Mouse (Mus musculus): Measurements from ENCODE around the gene Vasp. TPM values are rescaled to one million over a fixed set of nuclear protein-coding genes. Genes with fewer than 3 reads are reported as not detected.

Gene Vasp
- polyA plus RNA-seq (2016; fragmentation: Nextera tagmentation; extraction: Ambion mirVana), result 42.4 and 43.0 TPM in 2 replicates

DNA sequence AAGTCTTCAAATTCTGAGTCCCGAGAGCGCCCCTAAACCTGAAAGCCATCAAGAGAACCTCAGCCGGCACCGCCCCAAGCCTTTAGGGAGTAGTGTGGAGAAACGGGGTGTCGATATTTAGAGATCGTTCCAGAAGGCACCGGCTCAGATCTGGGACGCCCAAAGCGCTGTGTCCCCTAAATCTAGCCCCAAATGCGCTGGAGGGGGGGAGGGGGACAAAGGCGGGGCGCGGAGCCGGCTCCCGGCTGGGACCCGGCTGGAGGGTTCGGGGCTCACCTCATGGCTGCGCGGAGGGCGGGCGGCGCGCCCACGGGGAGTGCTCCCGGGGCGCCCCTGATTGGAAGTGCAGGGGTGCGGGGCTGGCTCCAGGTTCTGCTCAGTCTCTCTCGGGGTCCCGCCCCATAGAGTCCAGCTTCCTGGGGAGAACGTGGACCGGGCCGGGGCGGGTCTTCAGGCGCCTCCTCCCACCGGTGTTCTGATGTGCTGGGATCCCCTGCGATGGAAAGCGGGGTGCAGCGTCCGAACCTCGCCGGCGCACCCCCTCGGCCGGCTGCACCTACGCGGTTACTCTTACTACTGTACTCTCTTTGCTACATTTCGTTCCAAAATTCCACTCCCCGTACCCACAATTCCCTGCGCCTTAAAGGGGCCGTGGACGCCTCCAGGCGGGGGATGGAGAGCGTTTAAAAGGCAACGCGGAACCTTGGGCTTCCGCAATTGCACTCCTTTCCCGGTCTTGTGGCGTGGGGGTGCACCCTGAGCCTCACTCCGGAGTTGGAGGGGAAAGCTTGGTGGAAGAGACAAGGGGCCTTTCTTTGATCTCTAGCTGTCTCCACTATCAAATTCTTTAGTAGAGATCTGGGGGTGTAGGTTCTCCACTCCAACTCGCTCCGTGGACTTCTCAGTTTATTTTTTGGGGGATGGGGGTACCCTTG, at the start of gene Vasp:
TSS of gene Vasp (minus strand) at position 580 of the 935 bp plus-strand sequence.
- Histone ChIP-seq H3K27ac (peak within 1 kb of the TSS; percentile 87), H3K4me1 (peaks cover 28% of the 10 kb centered on the region), H3K9ac (peak within 1 kb of the TSS; percentile 88), H3K9me3 (no peaks in the 10 kb centered on the region), H3K27me3 (0 out of 2 replicates have a peak, but pooled peaks cover 3% of the 10 kb centered on the region), H3K36me3 (replicated peaks) (no peaks in the 10 kb centered on the region), H3K4me2 (peak within 1 kb of the TSS; percentile 95), H3K4me3 (replicated peaks) (peak within 1 kb of the TSS; percentile 99)
- WGBS, result under 1% methylated on average over 60 of the region's 62 CpGs
- peak; percentile 70 for ATAC-seq (ENCODE audit: low FRiP score)

GRCm38 (mm10) chr7:19320637-19321036, 49.0 kb upstream of the Vasp start:
- ATAC-seq (ENCODE audit: low FRiP score), result no peak
- Histone ChIP-seq H3K4me3 (replicated peaks) (no peak overlapping the region), H3K9me3 (no peaks in the 10 kb centered on the region), H3K36me3 (replicated peaks) (no peaks in the 10 kb centered on the region), H3K4me1 (peaks cover 20% of the 10 kb centered on the region), H3K27ac (0 out of 2 replicates have a peak overlapping the region, but pooled peaks have one; percentile 14), H3K27me3 (peaks cover 29% of the 10 kb centered on the region), H3K4me2 (peak overlapping the region; percentile 80), H3K9ac (no peak overlapping the region)
- WGBS, result 41% methylated on average over 7 of the region's 7 CpGs

DNA sequence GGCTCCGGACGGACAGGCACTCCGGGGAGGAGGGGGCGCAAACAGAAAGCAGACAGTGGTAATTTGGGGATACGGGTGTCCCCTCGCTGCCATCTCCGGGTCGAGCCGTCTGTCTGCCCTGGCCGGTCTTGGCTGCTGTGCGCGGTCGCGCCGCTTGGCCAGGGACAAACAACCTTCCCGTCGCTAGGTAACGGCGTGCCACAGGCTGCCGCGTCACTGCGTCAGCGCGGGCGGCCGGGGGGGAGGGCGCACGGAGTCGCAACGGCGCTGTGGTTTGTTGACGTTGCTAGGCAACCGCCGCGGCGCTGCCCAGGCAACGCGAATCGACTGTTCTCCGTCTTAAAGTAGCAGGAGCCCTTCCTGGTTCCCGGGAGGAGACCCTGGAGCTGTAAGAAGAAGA, 48.3 kb upstream of the Vasp start:
- Histone ChIP-seq H3K27ac (0 out of 2 replicates have a peak overlapping the region, but pooled peaks have one; percentile 14), H3K4me3 (replicated peaks) (peak overlapping the region; percentile 50), H3K27me3 (peaks cover 33% of the 10 kb centered on the region), H3K9me3 (no peaks in the 10 kb centered on the region), H3K4me2 (peak overlapping the region; percentile 80), H3K9ac (peak overlapping the region; percentile 56), H3K36me3 (replicated peaks) (no peaks in the 10 kb centered on the region), H3K4me1 (peaks cover 19% of the 10 kb centered on the region)
- peak; percentile 96 for ATAC-seq (ENCODE audit: low FRiP score)
- WGBS, result under 1% methylated on average over 41 of the region's 41 CpGs

DNA sequence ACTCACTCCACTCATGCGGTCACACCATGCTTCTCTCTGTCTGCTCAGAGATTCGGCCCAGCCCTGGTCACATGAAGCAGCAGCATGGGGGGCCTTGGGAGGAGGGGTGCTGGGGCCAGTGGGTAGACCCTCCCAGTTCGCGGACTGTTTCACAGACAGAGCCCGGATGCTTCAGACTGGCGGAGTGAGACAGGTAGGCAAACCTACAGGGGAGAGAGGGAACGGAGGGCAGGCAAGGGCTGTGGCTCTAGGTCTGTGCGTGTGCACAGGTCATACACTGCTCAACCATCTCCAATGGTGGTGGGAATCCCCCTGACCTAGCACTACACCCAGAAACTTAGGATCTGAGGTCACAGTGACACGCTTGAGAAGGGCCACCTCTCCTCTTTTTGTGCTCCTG, 47.8 kb upstream of the Vasp start:
- WGBS, result 22% methylated on average over 9 of the region's 9 CpGs
- Histone ChIP-seq H3K36me3 (replicated peaks) (no peaks in the 10 kb centered on the region), H3K4me3 (replicated peaks) (peak overlapping the region; percentile 50), H3K4me2 (peak overlapping the region; percentile 80), H3K27me3 (peaks cover 38% of the 10 kb centered on the region), H3K9me3 (no peaks in the 10 kb centered on the region), H3K9ac (peak overlapping the region; percentile 56), H3K27ac (no peak overlapping the region), H3K4me1 (peaks cover 19% of the 10 kb centered on the region)
- ATAC-seq (ENCODE audit: low FRiP score), result peak; percentile 69

GRCm38 (mm10) chr7:19318676-19319075, 47.1 kb upstream of the Vasp start:
- H3K4me2 ChIP-seq, result no peak overlapping the region
- peaks cover 19% of the 10 kb centered on the region for H3K4me1 ChIP-seq
- H3K36me3 ChIP-seq (replicated peaks), result no peaks in the 10 kb centered on the region
- H3K27me3 ChIP-seq, result peaks cover 41% of the 10 kb centered on the region
- ATAC-seq (ENCODE audit: low FRiP score), result no peak
- H3K27ac ChIP-seq, result no peak overlapping the region
- no peak overlapping the region for H3K9ac ChIP-seq
- no peaks in the 10 kb centered on the region for H3K9me3 ChIP-seq
- no peak overlapping the region for H3K4me3 ChIP-seq (replicated peaks)
- 83% methylated on average over 7 of the region's 7 CpGs for WGBS

DNA sequence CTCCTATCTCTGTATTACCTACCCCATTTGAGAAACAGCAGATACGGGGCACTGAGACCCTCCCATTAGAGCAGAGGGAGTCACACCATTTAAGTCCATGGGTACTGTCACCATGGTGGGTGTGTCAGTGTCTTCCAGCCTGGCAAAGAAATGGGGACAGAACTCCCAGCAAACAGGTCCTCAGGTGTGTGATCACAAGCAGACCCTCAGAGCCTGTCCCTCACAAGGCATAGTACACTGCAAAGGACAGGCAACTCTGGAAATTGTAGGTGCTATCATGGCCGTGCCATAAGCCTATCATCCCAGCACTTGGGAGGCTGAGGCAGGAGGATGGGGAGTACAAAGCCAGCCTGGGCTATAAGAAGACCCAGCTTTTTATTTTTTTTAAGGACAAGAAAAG, 46.6 kb upstream of the Vasp start:
- Histone ChIP-seq H3K9me3 (no peaks in the 10 kb centered on the region), H3K27ac (no peak overlapping the region), H3K9ac (no peak overlapping the region), H3K27me3 (peaks cover 44% of the 10 kb centered on the region), H3K36me3 (replicated peaks) (no peaks in the 10 kb centered on the region), H3K4me3 (replicated peaks) (no peak overlapping the region), H3K4me1 (peaks cover 19% of the 10 kb centered on the region), H3K4me2 (no peak overlapping the region)
- ATAC-seq (ENCODE audit: low FRiP score), result no peak
- 74% methylated on average over 2 of the region's 2 CpGs for WGBS

GRCm38 (mm10) chr7:19316451-19317161, 45.0 kb upstream of the Vasp start:
- Histone ChIP-seq H3K9ac (no peak overlapping the region), H3K36me3 (replicated peaks) (no peaks in the 10 kb centered on the region), H3K27ac (no peak overlapping the region), H3K4me1 (peaks cover 19% of the 10 kb centered on the region), H3K4me3 (replicated peaks) (no peak overlapping the region), H3K9me3 (no peaks in the 10 kb centered on the region), H3K4me2 (no peak overlapping the region), H3K27me3 (peaks cover 49% of the 10 kb centered on the region)
- 41% methylated on average over 14 of the region's 14 CpGs for WGBS
- no peak for ATAC-seq (ENCODE audit: low FRiP score)

GRCm38 (mm10) chr7:19314033-19314432, 42.4 kb upstream of the Vasp start:
- no peak overlapping the region for H3K9ac ChIP-seq
- 47% methylated on average over 5 of the region's 5 CpGs for WGBS
- no peak overlapping the region for H3K4me2 ChIP-seq
- H3K9me3 ChIP-seq, result no peaks in the 10 kb centered on the region
- H3K4me3 ChIP-seq (replicated peaks), result no peak overlapping the region
- no peak overlapping the region for H3K27ac ChIP-seq
- ATAC-seq (ENCODE audit: low FRiP score), result no peak
- no peaks in the 10 kb centered on the region for H3K36me3 ChIP-seq (replicated peaks)
- peaks cover 20% of the 10 kb centered on the region for H3K4me1 ChIP-seq
- H3K27me3 ChIP-seq, result peaks cover 51% of the 10 kb centered on the region

GRCm38 (mm10) chr7:19311991-19312390, 40.4 kb upstream of the Vasp start:
- no peaks in the 10 kb centered on the region for H3K9me3 ChIP-seq
- no peaks in the 10 kb centered on the region for H3K36me3 ChIP-seq (replicated peaks)
- no peak overlapping the region for H3K27ac ChIP-seq
- peaks cover 50% of the 10 kb centered on the region for H3K27me3 ChIP-seq
- no peak for ATAC-seq (ENCODE audit: low FRiP score)
- no peak overlapping the region for H3K9ac ChIP-seq
- H3K4me3 ChIP-seq (replicated peaks), result no peak overlapping the region
- WGBS, result 36% methylated on average over 4 of the region's 4 CpGs
- no peak overlapping the region for H3K4me2 ChIP-seq
- H3K4me1 ChIP-seq, result peaks cover 31% of the 10 kb centered on the region

DNA sequence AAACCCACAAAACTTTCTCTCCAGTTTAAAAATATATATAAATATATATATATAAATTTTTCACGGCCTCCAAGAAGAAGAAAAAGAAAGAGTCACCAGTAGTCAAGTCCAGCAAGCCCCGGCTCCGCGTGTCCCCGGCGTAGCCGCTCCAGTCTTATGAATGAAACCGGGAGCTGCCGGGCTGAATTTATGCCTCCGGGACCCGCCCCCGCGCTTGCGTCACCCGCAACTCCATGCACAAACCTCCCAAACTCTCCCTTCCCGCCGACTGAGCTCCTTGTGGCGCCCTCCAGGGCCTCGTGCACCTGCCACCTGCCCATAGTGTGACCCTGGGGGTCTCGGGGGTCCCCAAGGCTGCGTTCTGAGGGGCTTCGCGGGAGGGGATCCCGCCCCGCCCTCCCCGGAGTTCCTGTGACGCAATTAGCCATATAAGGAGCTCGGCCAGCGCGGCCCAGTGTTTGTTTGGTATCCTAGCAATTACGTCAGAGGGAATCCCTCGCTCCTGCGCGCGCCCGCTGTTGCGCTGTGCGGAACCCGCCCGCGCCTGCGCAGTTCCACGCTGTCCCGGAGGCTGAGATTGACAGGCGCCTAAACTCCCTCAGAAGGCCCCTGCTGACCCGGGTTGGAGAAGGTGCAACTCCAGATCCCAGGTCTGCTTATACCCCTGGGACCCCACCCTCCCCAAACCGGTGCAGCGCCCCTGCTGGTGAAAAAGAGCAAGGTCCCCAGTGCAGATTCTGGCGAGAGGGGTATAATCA, 38.4 kb upstream of the Vasp start, which contains the start of gene Fosb:
TSS of gene Fosb (minus strand) at position 168 of the 758 bp plus-strand sequence.
- Histone ChIP-seq H3K4me3 (replicated peaks) (peak within 1 kb of the TSS; percentile 63), H3K27ac (no peak within 1 kb of the TSS), H3K9me3 (no peaks in the 10 kb centered on the region), H3K9ac (peak within 1 kb of the TSS; percentile 47), H3K36me3 (replicated peaks) (no peaks in the 10 kb centered on the region), H3K27me3 (peaks cover 61% of the 10 kb centered on the region), H3K4me1 (peaks cover 29% of the 10 kb centered on the region), H3K4me2 (peak within 1 kb of the TSS; percentile 94)
- WGBS, result under 1% methylated on average over 49 of the region's 49 CpGs
- peak; percentile 90 for ATAC-seq (ENCODE audit: low FRiP score)

- H3K27me3 ChIP-seq, result peaks cover 61% of the 10 kb centered on the region
Measured at GRCm38 (mm10) chr7:19309278-19309883, 37.8 kb upstream of the Vasp start.

More at GRCm38 (mm10) chr7:19309278-19309883, 37.8 kb upstream of the Vasp start:
- no peak for ATAC-seq (ENCODE audit: low FRiP score)
- peaks cover 36% of the 10 kb centered on the region for H3K4me1 ChIP-seq
- H3K4me3 ChIP-seq (replicated peaks), result peak overlapping the region; percentile 63
- peak overlapping the region; percentile 47 for H3K9ac ChIP-seq
- H3K9me3 ChIP-seq, result no peaks in the 10 kb centered on the region
- no peaks in the 10 kb centered on the region for H3K36me3 ChIP-seq (replicated peaks)
- no peak overlapping the region for H3K27ac ChIP-seq
- H3K4me2 ChIP-seq, result peak overlapping the region; percentile 94
- WGBS, result under 1% methylated on average over 48 of the region's 48 CpGs
